Mouse (Mus musculus) lung, adult 2 months (tissue): ENCODE measurements at regions not wholly inside any gene's neighbourhood (a gene's known extent, or its start where the extent isn't known, plus 50 kb on each side); places are given as distances from the start of the nearest gene placed in this dataset.

Experiments used
- DNase-seq: peaks from one replicate; pipeline ENCODE4 v3.0.0; 2022
- H3K4me1 ChIP-seq: fragments of 200-500 bp; 2 replicates; pipeline ENCODE4 v1.6.1; 2011; ENCODE audit warnings: low read length; ENCODE audit not compliant: control insufficient read depth, insufficient read depth
- H3K4me3 ChIP-seq: fragments of 200-500 bp; replicated peaks from 2 replicates; pipeline ENCODE3; 2011; ENCODE audit warnings: low read depth, mild to moderate bottlenecking, control low read depth, low read length; ENCODE audit errors: extremely low read depth
- CTCF ChIP-seq: fragments of 200-500 bp; IDR thresholded peaks from 2 replicates; pipeline ENCODE4 v1.5.1; 2011; ENCODE audit warnings: mild to moderate bottlenecking, low read length, control low read depth; ENCODE audit not compliant: insufficient read depth
- POLR2A ChIP-seq: fragments of 200-500 bp; IDR thresholded peaks from 2 replicates; pipeline ENCODE4 v1.6.1; 2011; ENCODE audit warnings: low read depth, mild to moderate bottlenecking, control low read depth, low read length, borderline replicate concordance; ENCODE audit errors: extremely low read depth
- WGBS: fragments of 180-500 bp; shearing (Covaris S2); methylation state at CpG from one replicate; pipeline ENCODE4 v1.1.7; 2018; 5-methylcytosine and 5-hydroxymethylcytosine counted together

GRCm38 (mm10) chr17:84097286-84097685 is 90.5 kb downstream of the Zfp36l2 start:
- TF ChIP-seq CTCF, result no peak
- TF ChIP-seq POLR2A, result no peak
- no peak for DNase-seq
- H3K4me3 ChIP-seq, result no peak overlapping the region
- peaks cover 8% of the 10 kb centered on the region for H3K4me1 ChIP-seq
- WGBS, result 87% methylated on average over 13 of the region's 13 CpGs

- Histone ChIP-seq H3K4me1 (peaks cover 8% of the 10 kb centered on the region), H3K4me3 (peak overlapping the region; percentile 29)
- 12% methylated on average over 59 of the region's 59 CpGs for whole genome bisulfite sequencing
- TF ChIP-seq POLR2A, result no peak
- no peak for TF ChIP-seq CTCF
- DNase-seq, result no peak
These were observed 91.1 kb downstream of the Zfp36l2 start for GRCm38 (mm10) chr17:84096345-84097260.

- Histone ChIP-seq H3K4me1 (peaks cover 8% of the 10 kb centered on the region), H3K4me3 (no peak overlapping the region)
- no peak for TF ChIP-seq POLR2A
- no peak for TF ChIP-seq CTCF
- DNase-seq, result no peak
- WGBS, result 67% methylated on average over 4 of the region's 4 CpGs
These were observed 91.9 kb downstream of the Zfp36l2 start for GRCm38 (mm10) chr17:84095829-84096228.

DNA sequence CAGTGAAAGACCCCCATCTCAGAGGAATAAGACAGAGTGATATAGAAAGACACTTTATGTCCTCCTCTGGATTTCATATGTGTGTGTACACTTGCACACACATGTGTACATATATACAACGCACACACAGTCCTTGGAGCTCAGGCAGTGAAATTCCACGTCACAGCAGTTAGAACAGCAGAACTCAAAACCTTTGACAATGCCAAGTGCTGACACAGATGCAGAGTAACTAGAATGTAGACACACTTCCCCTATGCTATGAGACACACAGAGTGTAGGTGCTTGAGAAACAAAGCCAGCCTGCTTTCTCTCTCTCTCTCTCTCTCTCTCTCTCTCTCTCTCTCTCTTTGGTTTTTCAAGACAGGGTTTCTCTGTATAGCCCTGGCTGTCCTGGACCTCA is 92.7 kb downstream of the Zfp36l2 start:
- H3K4me3 ChIP-seq, result no peak overlapping the region
- WGBS, result 84% methylated on average over 2 of the region's 2 CpGs
- peaks cover 2% of the 10 kb centered on the region; the same call in 1 of the 2 replicates for H3K4me1 ChIP-seq
- TF ChIP-seq POLR2A, result no peak
- TF ChIP-seq CTCF, result no peak
- DNase-seq, result no peak

GRCm38 (mm10) chr17:84086394-84086793 is 101.4 kb downstream of the Zfp36l2 start:
- 88% methylated on average over 12 of the region's 12 CpGs for WGBS
- H3K4me3 ChIP-seq, result no peak overlapping the region
- TF ChIP-seq CTCF (no peak), POLR2A (no peak)
- DNase-seq, result no peak
- H3K4me1 ChIP-seq, result peaks cover 28% of the 10 kb centered on the region

- Histone ChIP-seq H3K4me1 (peaks cover 28% of the 10 kb centered on the region), H3K4me3 (no peak overlapping the region)
- TF ChIP-seq POLR2A (no peak; the same call in 1 of the 2 replicates), CTCF (no peak)
- peak; percentile 39 for DNase-seq
- 13% methylated on average over 7 of the region's 7 CpGs for WGBS
These were observed 102.0 kb downstream of the Zfp36l2 start for GRCm38 (mm10) chr17:84085721-84086120.

GRCm38 (mm10) chr17:84085232-84085631 is 102.5 kb downstream of the Zfp36l2 start:
- TF ChIP-seq POLR2A, result no peak
- TF ChIP-seq CTCF, result no peak
- DNase-seq, result no peak
- H3K4me3 ChIP-seq, result no peak overlapping the region
- WGBS, result 70% methylated on average over 10 of the region's 10 CpGs
- H3K4me1 ChIP-seq, result peaks cover 28% of the 10 kb centered on the region

DNA sequence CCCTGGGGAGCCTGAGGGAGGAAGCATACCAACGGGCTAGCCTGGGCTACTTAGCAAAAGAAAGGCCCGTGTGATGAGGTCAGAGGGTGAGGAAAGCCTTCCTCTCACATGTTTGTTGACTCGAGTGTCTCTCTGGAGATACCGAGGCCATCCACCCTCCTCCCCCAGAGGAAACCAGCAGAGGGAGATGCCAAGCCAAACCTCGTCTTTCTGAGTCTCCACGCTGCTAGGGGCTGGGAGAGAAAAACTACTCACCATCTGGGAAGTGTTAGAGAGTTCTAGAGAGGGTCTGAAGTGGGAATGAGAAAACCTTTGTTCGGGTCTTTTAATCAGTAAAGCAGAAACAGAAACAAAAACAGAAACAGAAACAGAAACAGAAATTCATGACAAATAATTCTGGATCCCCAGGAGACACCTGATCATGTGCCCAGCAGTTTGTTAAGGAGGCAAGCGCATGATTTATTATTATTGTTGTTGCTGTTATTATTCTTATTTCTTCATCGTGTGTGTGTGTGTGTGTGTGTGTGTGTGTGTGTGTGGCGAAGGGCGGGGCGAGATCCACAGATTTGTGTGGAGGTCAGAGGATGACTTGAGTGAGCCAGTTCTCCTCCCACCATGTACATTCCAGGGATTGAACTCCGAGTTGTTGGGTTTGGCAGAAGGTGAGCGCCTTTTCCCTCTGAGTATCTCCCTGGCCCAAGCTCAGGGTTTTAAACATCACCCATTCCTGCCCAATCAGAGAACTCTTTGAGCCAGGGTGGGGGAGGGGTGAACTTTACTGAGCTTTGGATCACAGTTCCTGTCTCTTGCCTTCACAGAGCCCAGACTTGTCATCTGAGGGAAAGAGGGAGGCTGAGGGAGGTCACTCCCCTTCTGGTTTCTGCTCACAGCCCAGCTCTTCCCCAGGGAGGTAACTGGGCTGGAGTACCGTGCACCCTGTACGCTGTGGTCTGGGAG is 104.2 kb downstream of the Zfp36l2 start:
- Histone ChIP-seq H3K4me3 (no peak overlapping the region), H3K4me1 (peaks cover 28% of the 10 kb centered on the region)
- WGBS, result 38% methylated on average over 16 of the region's 16 CpGs
- TF ChIP-seq POLR2A (no peak), CTCF (0 out of 2 replicates have a peak, but pooled peaks have one; percentile 12)
- DNase-seq, result peak; percentile 29

GRCm38 (mm10) chr17:84082571-84082970 is 105.2 kb downstream of the Zfp36l2 start:
- Histone ChIP-seq H3K4me3 (no peak overlapping the region), H3K4me1 (peaks cover 28% of the 10 kb centered on the region)
- 95% methylated on average over 5 of the region's 5 CpGs for WGBS
- DNase-seq, result no peak
- TF ChIP-seq POLR2A (no peak), CTCF (no peak)
